Mouse (Mus musculus) right cerebral cortex, adult 18-20 months (tissue): ENCODE measurements at regions not wholly inside any gene's neighbourhood (a gene's known extent, or its start where the extent isn't known, plus 50 kb on each side); places are given as distances from the start of the nearest gene placed in this dataset.

Experiments
- DNase-seq: peaks from one replicate; pipeline ENCODE4 v3.0.0; 2022; ENCODE audit warnings: mixed read lengths

- no peak for DNase-seq
These were observed 53.7 kb upstream of the Gm26657 start for GRCm38 (mm10) chr4:56686141-56686540.

- no peak for DNase-seq
These were observed 54.2 kb upstream of the Gm26657 start for GRCm38 (mm10) chr4:56685696-56686095.

DNA sequence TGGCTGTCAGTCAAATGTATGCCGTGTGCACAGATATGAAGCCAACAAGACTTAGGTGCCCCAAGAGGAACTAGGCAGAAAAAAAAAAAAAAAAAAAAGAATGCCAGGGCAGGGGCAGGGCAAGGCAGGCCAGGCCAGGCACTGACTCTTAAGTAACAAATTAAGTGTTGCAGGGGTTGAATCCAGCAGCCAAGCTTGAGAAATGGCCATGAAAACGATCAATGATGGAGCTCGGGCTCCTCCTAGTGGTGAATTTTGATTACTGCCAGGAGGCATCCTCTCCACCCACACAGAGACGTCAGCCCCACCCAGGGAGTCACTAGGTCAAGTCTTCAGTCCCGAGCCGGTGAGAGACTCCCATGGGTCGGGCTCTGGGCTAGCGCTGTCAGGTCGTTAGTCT lies 54.7 kb upstream of the Gm26657 start:
- DNase-seq: peak; percentile 84

DNA sequence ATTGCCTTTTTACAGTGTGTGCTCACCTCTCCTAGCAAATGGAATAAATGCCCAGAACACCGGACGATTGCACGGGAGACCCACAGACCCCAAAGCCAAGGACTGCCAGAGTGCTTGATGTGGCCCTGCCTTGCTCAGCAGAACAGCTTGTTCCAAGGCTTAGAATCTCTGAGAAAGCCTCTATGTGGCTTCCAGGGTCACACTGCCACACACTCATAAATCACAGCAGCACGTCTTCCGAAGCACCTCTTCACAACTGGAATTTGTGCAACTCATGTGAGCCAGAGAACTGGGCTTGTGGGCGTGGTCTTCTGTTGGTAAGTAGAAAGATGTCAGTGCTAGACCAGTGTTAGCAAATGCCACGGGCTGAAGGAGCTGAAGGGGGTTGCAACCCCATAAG lies 55.8 kb upstream of the Gm26657 start:
- DNase-seq: no peak

GRCm38 (mm10) chr4:56681121-56681520 lies 58.7 kb upstream of the Gm26657 start:
- DNase-seq: no peak

- DNase-seq: no peak
These were observed 66.0 kb upstream of the Gm26657 start for GRCm38 (mm10) chr4:56673868-56674267.

GRCm38 (mm10) chr4:56664921-56665320 lies 74.9 kb upstream of the Gm26657 start:
- DNase-seq: no peak

GRCm38 (mm10) chr4:56661816-56662215 lies 78.1 kb upstream of the Gm26657 start:
- no peak for DNase-seq

GRCm38 (mm10) chr4:56657046-56657445 lies 82.8 kb upstream of the Gm26657 start:
- DNase-seq: no peak

DNA sequence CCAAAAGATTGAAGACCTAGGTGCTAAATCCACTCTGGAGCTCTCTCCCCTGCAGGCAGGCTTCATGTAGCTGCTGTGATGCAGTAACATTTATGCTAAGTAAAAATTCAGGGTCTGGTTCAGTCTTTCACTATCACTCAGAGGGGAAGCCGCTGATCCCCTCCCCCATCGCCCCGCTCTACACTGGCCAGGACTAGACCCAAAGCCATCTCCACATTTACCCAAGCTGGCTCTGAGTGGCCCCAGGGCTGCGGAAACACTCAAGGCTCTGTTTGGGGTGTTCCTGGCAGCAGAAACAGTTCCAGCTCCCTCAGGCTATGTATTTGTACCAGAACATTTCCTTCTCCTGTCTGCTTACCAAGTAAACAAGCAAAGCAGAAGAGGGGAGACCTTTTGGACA lies 85.5 kb upstream of the Gm26657 start:
- DNase-seq: peak; percentile 70

GRCm38 (mm10) chr4:56652819-56653218 lies 87.1 kb upstream of the Gm26657 start:
- no peak for DNase-seq

DNA sequence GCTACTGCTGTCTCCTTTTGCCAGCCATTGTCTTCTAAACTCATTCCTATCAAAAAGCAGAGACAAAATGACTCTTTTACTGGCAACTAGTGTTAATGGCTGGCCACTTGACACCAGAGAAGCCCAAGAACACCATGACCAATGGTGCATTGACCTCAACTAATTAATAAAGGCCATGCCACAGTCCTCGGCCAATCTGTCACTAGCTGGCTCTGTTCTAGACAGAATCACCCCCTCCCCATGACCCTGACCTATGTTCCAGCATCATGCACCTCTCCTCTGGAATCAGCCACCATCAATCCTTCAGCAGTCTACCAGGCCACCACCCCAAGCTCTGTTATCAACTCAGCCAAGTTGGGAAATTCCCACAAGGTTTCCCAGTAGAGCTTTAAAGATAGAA lies 90.1 kb upstream of the Gm26657 start:
- DNase-seq: no peak

- peak; percentile 18 for DNase-seq
These were observed 95.6 kb upstream of the Gm26657 start for GRCm38 (mm10) chr4:56643999-56644962.

DNA sequence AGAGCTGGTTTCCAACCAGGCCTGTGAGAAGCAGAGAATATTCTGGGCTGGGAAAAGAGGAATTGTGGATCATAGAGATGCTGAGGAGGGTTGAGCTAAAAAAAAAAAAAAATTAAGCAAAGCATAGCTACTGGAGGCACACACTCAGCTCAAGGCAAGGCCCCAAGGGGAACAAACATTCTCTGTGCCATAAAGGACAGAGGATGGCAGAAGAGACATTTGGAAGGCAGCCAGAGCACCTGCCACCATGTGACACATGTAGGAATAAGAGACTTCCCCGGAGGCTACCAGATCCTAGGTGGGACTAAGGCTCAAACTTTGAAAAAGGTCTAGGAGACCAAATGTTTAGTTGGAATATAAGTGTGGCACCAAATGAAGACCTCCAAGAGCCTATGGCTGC lies 96.4 kb upstream of the Gm26657 start:
- DNase-seq: no peak

DNA sequence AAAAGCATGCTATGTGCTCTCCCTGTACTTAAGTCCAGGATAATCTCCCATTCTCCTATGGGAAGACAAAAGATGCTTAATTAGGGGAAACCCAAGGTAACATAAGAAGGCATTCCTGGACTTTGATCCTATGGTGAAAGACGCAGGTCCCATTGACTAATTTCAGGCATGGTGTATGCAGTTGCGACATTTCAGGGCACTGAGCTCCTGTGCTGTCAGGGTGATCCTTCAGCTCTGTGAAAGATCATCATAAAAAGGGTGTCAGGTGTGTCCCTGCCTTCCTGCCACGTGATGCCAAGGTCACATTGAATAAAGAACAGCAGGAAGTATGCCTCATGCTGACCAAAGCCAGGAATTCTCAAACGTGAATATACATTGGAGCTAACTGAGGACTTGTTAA lies 100.2 kb upstream of the Gm26657 start:
- no peak for DNase-seq

GRCm38 (mm10) chr4:56638704-56639478 lies 101.0 kb upstream of the Gm26657 start:
- no peak for DNase-seq

DNA sequence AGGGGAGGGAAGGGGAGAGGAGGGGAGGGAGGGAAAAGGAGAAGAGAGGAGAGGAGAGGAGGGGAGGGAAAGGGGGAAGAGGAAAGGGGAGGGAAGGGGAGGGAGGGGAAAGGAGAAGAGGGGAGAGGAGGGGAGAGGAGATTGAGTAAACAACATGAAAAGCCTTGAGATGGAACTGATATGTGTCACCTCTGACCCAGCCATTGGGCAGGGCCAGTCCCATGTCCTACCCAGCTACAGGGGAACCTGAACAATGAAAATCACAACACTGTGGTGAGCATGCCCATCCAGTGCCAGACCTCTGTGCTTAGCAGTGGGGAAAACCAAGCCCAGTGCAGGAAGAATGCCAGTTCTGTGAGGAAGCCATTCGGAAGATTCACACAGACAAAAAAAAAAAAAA lies 103.6 kb upstream of the Gm26657 start:
- no peak for DNase-seq

DNA sequence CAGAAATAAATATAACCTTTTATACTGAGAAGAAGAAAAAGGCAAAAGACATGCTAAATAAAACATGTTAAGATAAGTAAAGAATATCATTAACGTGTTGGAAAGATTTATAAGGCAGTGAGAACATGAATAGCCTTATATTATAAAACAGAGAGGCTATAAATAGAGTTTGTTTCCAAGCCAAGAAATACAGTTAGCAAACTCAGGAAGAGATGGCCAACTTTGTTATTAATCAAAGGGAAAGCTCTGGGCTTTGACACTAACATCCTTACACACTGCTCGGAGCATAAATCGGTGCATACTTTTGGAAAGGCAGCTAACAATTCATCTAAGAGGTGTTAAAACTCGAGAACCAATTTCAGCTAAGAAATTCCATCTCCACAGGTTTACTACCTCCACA lies 106.3 kb upstream of the Gm26657 start:
- DNase-seq: no peak

DNA sequence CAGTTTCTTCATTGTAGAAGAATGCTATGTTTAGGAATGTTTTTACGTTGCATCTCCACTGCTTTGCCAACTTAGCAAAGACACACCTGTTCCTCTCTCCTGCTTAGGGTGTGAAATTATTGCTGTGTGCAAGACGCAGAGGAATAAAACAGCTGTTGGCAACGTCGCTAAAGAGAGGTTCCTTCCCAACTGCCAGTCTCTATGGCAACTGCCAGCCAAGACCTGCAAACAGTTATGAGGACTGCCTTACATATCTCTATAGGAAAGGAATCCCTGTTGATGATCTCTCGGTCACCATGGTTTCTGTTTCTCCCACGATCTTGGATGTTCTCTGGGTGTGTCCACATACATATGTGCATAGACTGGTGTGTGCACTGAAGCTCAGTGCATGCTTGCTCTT lies 109.6 kb upstream of the Gm26657 start:
- DNase-seq: peak; percentile 39

- DNase-seq: no peak
These were observed 112.7 kb upstream of the Gm26657 start for GRCm38 (mm10) chr4:56627206-56627605.

DNA sequence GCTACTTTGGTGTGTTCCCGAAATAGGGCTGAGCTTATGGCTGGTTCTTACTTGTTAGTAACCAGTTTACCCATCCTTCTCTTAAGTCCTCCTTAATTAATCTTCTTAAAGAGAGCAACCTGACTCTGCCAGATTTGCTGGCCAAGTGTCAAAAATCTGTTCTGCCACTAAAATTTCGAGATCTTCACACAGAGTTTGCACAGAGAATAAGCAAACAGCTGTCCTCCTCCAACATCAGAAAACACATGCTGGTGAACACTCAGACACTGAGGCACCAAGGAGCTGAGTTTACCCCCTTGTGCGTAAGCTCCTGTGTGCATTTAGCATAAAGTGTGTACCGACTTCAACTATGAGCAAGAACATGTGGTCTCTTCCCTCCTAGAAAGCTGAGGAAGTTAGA lies 118.1 kb upstream of the Gm26657 start:
- no peak for DNase-seq

DNA sequence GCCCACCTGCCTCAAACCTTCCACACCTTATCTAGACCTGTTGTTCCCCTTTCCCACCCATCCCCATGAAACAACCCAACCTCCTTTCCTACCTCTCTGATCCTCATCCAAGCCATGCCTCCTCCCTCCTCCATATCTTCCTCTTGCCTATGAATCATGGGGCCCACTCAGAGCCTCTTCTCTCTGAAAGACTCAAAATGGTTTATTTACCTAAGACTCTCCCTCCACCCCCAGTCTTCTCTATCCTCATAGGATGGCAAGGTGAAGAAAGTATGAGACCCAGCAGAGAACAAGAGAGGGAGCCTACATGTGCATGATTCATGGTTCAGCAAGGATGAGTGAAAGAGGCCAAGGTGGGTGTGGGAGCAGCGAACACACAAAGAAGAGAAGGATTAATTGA lies 118.5 kb upstream of the Gm26657 start:
- peak; percentile 22 for DNase-seq

DNA sequence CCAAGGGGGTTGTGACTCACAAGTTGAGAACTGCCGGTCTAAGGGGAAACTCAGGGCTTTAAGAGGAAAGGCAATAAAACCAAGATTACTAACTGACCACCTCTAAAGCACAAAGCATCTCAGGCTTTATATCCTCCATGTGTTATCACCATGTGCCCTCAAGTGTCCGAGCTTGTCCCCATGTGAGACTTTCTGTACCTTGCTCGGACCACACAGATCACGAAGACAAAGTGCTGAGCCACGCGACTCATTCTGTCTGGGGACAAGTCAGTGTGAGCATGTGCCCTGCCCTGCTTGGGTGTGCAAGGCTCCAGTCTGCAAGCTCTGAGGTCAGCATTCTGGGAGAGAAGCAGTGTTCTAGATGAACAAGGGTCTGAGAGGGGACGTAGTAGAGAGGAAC lies 119.2 kb upstream of the Gm26657 start:
- DNase-seq: no peak

- no peak for DNase-seq
These were observed 120.1 kb upstream of the Gm26657 start for GRCm38 (mm10) chr4:56619803-56620202.
